Mouse (Mus musculus): ENCODE measurements around the gene Sh2d3c. TPM values are rescaled to one million over a fixed set of nuclear protein-coding genes. Genes with fewer than 3 reads are reported as not detected.
A peak's percentile ranks its signal among the peaks of the same experiment; 100 is the strongest.

Sh2d3c gene
- polyA plus RNA-seq, 1 experiment from 2014 or later = 37.6 TPM

GRCm38 (mm10) chr2:32724832-32725790 is 4.3 kb downstream of the Sh2d3c start:
- peaks cover 4% of the 10 kb centered on the region; the same call in 1 of the 2 replicates for H3K36me3 ChIP-seq (ENCODE audit: insufficient read depth)
- WGBS = 67% methylated on average over 16 of the region's 16 CpGs
- H3K4me1 ChIP-seq (ENCODE audit: insufficient read depth) = peaks cover 8% of the 10 kb centered on the region
- H3K27me3 ChIP-seq (ENCODE audit: insufficient read depth, low read length) = no peaks in the 10 kb centered on the region
- no peak overlapping the region for H3K9ac ChIP-seq
- H3K4me3 ChIP-seq (ENCODE audit: low read depth, low read length) = no peak overlapping the region
- ATAC-seq (ENCODE audit: insufficient read depth) = no peak
- TF ChIP-seq CTCF (IDR thresholded peaks at IDR 0.05; ENCODE audit: low read depth) = no peak
- no peak for DNase-seq
- peak overlapping the region; percentile 43; the same call in 1 of the 2 replicates for H3K27ac ChIP-seq (ENCODE audit: low read depth)
- H3K4me2 ChIP-seq = no peak overlapping the region
- H3K9me3 ChIP-seq (ENCODE audit: low read depth, low read length) = no peaks in the 10 kb centered on the region

GRCm38 (mm10) chr2:32727435-32727834 is 6.6 kb downstream of the Sh2d3c start:
- under 1% methylated on average over 16 of the region's 16 CpGs for WGBS
- TF ChIP-seq CTCF (IDR thresholded peaks at IDR 0.05; ENCODE audit: low read depth) = no peak

GRCm38 (mm10) chr2:32728463-32728862 is 7.6 kb downstream of the Sh2d3c start:
- peaks cover 9% of the 10 kb centered on the region; the same call in 1 of the 2 replicates for H3K4me1 ChIP-seq (ENCODE audit: insufficient read depth)
- TF ChIP-seq CTCF (IDR thresholded peaks at IDR 0.05; ENCODE audit: low read depth) = no peak
- 28% methylated on average over 7 of the region's 7 CpGs for WGBS
- peak overlapping the region; percentile 41 for H3K4me3 ChIP-seq (ENCODE audit: low read depth, low read length)
- H3K27ac ChIP-seq (ENCODE audit: low read depth) = peak overlapping the region; percentile 54; the same call in 1 of the 2 replicates
- H3K27me3 ChIP-seq (ENCODE audit: insufficient read depth, low read length) = no peaks in the 10 kb centered on the region
- DNase-seq = peak; percentile 58
- peaks cover 4% of the 10 kb centered on the region; the same call in 1 of the 2 replicates for H3K36me3 ChIP-seq (ENCODE audit: insufficient read depth)
- peak overlapping the region; percentile 66 for H3K4me2 ChIP-seq
- ATAC-seq (ENCODE audit: insufficient read depth) = no peak
- no peaks in the 10 kb centered on the region for H3K9me3 ChIP-seq (ENCODE audit: low read depth, low read length)
- peak overlapping the region; percentile 44 for H3K9ac ChIP-seq

More at GRCm38 (mm10) chr2:32727435-32727834, 6.6 kb downstream of the Sh2d3c start:
- Histone ChIP-seq H3K36me3 (ENCODE audit: insufficient read depth) (peaks cover 4% of the 10 kb centered on the region; the same call in 1 of the 2 replicates), H3K4me3 (ENCODE audit: low read depth, low read length) (peak overlapping the region; percentile 41), H3K27me3 (ENCODE audit: insufficient read depth, low read length) (no peaks in the 10 kb centered on the region), H3K4me2 (peak overlapping the region; percentile 66), H3K9ac (peak overlapping the region; percentile 53), H3K4me1 (ENCODE audit: insufficient read depth) (peaks cover 9% of the 10 kb centered on the region; the same call in 1 of the 2 replicates), H3K27ac (ENCODE audit: low read depth) (peak overlapping the region; percentile 59; the same call in 1 of the 2 replicates), H3K9me3 (ENCODE audit: low read depth, low read length) (no peaks in the 10 kb centered on the region)
- DNase-seq = peak; percentile 98
- ATAC-seq (ENCODE audit: insufficient read depth) = peak; percentile 95

- Histone ChIP-seq H3K27ac (ENCODE audit: low read depth) (peak overlapping the region; percentile 44), H3K4me2 (peak overlapping the region; percentile 66), H3K9ac (no peak overlapping the region), H3K4me3 (ENCODE audit: low read depth, low read length) (peak overlapping the region; percentile 41), H3K4me1 (ENCODE audit: insufficient read depth) (peaks cover 9% of the 10 kb centered on the region; the same call in 1 of the 2 replicates), H3K27me3 (ENCODE audit: insufficient read depth, low read length) (no peaks in the 10 kb centered on the region), H3K36me3 (ENCODE audit: insufficient read depth) (peaks cover 4% of the 10 kb centered on the region; the same call in 1 of the 2 replicates), H3K9me3 (ENCODE audit: low read depth, low read length) (no peaks in the 10 kb centered on the region)
- 65% methylated on average over 4 of the region's 4 CpGs for WGBS
- no peak for DNase-seq
- TF ChIP-seq CTCF (IDR thresholded peaks at IDR 0.05; ENCODE audit: low read depth) = no peak
- ATAC-seq (ENCODE audit: insufficient read depth) = no peak
Measured at GRCm38 (mm10) chr2:32729547-32729946, 8.7 kb downstream of the Sh2d3c start.

GRCm38 (mm10) chr2:32730854-32731253 is 10.0 kb downstream of the Sh2d3c start:
- no peak for TF ChIP-seq CTCF (IDR thresholded peaks at IDR 0.05; ENCODE audit: low read depth)
- ATAC-seq (ENCODE audit: insufficient read depth) = peak; percentile 10; the same call in 1 of the 2 replicates
- WGBS = 17% methylated on average over 11 of the region's 11 CpGs
- Histone ChIP-seq H3K4me2 (peak overlapping the region; percentile 66), H3K4me3 (ENCODE audit: low read depth, low read length) (peak overlapping the region; percentile 41; the same call in 1 of the 2 replicates), H3K36me3 (ENCODE audit: insufficient read depth) (no peaks in the 10 kb centered on the region; the same call in 1 of the 2 replicates), H3K9me3 (ENCODE audit: low read depth, low read length) (no peaks in the 10 kb centered on the region), H3K27ac (ENCODE audit: low read depth) (peak overlapping the region; percentile 83), H3K9ac (peak overlapping the region; percentile 14; the same call in 1 of the 2 replicates), H3K4me1 (ENCODE audit: insufficient read depth) (peaks cover 9% of the 10 kb centered on the region; the same call in 1 of the 2 replicates), H3K27me3 (ENCODE audit: insufficient read depth, low read length) (no peaks in the 10 kb centered on the region)
- peak; percentile 82 for DNase-seq

- TF ChIP-seq CTCF (IDR thresholded peaks at IDR 0.05; ENCODE audit: low read depth) = no peak
- Histone ChIP-seq H3K27ac (ENCODE audit: low read depth) (peak overlapping the region; percentile 83), H3K4me1 (ENCODE audit: insufficient read depth) (peaks cover 9% of the 10 kb centered on the region; the same call in 1 of the 2 replicates), H3K27me3 (ENCODE audit: insufficient read depth, low read length) (no peaks in the 10 kb centered on the region), H3K9ac (peak overlapping the region; percentile 22; the same call in 1 of the 2 replicates), H3K36me3 (ENCODE audit: insufficient read depth) (no peaks in the 10 kb centered on the region; the same call in 1 of the 2 replicates), H3K4me2 (peak overlapping the region; percentile 66; the same call in 1 of the 2 replicates), H3K9me3 (ENCODE audit: low read depth, low read length) (no peaks in the 10 kb centered on the region), H3K4me3 (ENCODE audit: low read depth, low read length) (no peak overlapping the region)
- DNase-seq (no peak), ATAC-seq (ENCODE audit: insufficient read depth) (no peak)
- WGBS = 57% methylated on average over 4 of the region's 4 CpGs
Measured at GRCm38 (mm10) chr2:32731911-32732310, 11.1 kb downstream of the Sh2d3c start.
